Mouse (Mus musculus): ENCODE data around the gene Chp1.
A peak's percentile ranks its signal among the peaks of the same experiment; 100 is the strongest.
"Not testable (repeated sequence)": the region's sequence is repeated elsewhere in the genome, so short reads cannot be mapped to it uniquely, and the experiment has no call there.

Chp1 gene

GRCm38 (mm10) chr2:119565284-119565683, 17.8 kb downstream of the Chp1 start:
- DNase-seq (ENCODE audit: low spot score in 2 of 2) = no peak

DNA sequence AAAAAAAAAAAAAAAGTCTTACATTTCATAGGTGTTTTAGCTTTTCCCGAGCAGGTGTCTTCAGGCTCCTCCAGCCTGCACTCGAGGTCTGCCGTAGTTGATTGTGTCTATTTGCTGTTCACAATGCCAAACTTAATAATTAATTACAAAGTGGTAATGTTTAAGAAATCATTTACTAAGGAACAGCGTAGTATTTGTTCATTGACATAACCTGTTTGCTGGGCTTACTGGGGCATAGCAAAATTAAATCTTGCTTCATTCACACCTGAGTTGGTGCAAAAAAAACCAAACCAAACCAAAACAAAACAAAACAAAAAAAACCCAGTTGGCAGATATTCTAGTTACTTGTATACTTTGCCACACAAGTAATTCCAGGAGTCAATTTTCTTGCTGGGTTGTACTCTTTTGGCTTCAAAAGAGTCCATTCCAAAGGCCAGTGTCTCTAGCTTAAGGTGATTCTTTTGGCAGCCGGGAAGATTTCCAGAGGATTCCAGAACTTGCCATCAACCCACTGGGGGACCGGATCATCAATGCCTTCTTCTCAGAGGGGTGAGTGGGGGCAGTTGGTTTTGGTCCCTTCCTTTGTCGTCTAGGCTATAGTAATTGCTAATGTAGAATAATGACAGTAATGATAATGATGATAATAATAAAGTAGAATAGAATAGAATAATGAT, 18.8 kb downstream of the Chp1 start:
- no peak for DNase-seq (ENCODE audit: low spot score in 2 of 2)

DNA sequence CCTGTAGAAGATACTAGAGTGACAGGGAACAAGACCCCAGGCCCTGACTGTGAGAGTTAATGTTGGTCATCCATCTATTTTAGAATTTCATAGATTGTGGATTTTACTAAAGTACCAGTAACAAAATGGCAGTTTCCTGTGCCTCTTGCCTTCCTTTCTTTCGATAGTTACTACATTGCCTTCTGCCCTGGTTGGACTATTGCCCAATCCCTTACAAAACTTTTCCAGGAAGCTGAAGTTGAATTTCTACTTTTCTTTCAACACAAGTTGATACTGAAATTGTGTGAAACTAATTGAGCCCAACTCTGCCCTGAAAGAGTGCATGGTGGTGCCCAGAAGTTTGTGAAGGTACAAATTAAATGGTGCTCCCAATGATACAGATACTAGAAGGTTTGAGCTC, 25.0 kb downstream of the Chp1 start:
- no peak for DNase-seq (ENCODE audit: low spot score in 2 of 2)

- no peak for DNase-seq (ENCODE audit: low spot score in 2 of 2)
These were observed 34.1 kb downstream of the Chp1 start for GRCm38 (mm10) chr2:119581571-119581970.

DNA sequence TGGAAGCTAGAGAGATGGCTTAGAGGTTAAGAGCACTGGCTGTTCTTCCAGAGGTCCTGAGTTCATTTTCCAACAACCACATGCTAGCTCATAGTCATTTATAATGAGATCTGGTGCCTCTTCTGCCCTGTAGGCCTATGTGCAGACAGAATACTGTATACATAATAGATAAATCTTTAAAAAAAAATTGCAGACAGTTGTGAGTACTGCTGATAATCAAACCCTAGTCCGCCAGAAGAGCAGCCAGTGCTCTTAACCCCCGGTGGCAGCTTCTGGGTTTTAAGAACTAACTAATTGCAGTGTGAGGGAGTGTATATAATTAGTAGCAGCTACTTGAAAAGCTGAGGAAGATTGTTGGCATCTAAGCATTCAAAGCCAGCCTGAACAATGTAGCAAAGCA, 35.9 kb downstream of the Chp1 start:
- DNase-seq (ENCODE audit: low spot score in 2 of 2) = no peak

DNA sequence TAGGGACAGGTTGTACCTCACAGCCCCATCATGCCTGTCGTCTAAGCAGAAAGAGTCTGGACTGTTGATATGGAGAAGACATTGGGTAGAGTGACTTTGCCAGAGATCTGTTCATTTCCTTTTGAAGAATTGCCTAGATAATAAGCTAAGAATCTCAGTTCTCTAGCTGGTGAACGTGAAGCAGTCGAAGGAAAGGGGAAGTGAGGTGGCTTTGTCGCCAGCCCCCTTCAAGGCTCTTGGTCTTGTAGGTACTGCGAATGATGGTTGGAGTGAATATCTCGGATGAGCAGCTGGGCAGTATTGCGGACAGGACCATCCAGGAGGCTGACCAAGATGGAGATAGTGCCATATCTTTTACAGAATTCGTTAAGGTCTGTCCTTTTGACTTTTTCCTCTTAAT, 36.8 kb downstream of the Chp1 start:
- no peak for DNase-seq (ENCODE audit: low spot score in 2 of 2)

GRCm38 (mm10) chr2:119587383-119587782, 39.9 kb downstream of the Chp1 start:
- peak; percentile 50 to 73 for DNase-seq (ENCODE audit: low spot score in 2 of 2)

GRCm38 (mm10) chr2:119591247-119591646, 43.8 kb downstream of the Chp1 start:
- peak in 1 of 2 experiments; percentile 8 for DNase-seq (ENCODE audit: low spot score in 2 of 2)

GRCm38 (mm10) chr2:119593765-119594112, 46.2 kb downstream of the Chp1 start:
- no peak for DNase-seq (ENCODE audit: low spot score in 2 of 2)

- DNase-seq (ENCODE audit: low spot score in 2 of 2) = peak; percentile 94
These were observed 46.9 kb downstream of the Chp1 start for GRCm38 (mm10) chr2:119594113-119594981.

- DNase-seq (ENCODE audit: low spot score in 2 of 2) = no peak
These were observed 47.8 kb downstream of the Chp1 start for GRCm38 (mm10) chr2:119595308-119595707.

GRCm38 (mm10) chr2:119596781-119597330, 49.4 kb downstream of the Chp1 start:
- DNase-seq (ENCODE audit: low spot score in 2 of 2) = peak; percentile 10 to 21

DNA sequence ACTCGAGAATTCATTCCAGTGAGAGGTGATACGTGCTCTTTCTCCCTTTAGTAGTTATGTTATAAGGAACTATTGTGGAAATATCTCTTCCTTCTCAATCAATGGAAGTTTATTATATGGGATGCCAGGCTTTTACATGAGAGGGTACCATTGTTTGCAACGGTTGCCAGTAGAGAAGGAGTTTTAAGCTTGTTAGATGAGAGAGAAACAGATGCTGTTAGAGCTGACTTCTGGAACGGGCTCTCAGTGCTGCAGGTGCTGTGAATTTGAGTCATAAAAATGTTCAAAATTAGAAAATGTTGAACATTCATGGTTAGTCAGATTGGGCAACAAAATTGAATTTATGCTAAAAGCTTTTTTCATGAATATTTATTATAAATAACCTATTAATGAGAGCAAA, 53.5 kb downstream of the Chp1 start:
- no peak for DNase-seq (ENCODE audit: low spot score in 2 of 2)

DNA sequence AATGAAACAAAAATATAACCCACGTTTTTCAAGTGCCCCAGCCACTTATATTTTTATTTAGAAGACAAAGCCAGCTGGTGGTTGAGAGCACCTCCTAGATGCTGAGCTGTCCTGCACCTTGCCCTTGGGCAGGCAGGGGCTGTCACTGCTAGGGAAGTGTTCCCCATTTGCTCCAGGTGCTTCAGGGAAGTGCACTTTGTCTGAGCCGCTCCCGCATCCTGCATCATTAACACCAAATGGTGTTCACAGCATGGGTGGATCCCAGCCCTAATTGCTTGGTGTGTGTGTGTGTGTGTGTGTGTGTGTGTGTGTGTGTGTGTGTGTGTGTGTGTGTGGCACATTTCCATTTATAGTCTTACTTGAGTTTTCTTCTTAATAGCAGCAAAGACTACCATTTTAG, 54.1 kb downstream of the Chp1 start:
- not testable (repeated sequence) for DNase-seq (ENCODE audit: low spot score in 2 of 2)

DNA sequence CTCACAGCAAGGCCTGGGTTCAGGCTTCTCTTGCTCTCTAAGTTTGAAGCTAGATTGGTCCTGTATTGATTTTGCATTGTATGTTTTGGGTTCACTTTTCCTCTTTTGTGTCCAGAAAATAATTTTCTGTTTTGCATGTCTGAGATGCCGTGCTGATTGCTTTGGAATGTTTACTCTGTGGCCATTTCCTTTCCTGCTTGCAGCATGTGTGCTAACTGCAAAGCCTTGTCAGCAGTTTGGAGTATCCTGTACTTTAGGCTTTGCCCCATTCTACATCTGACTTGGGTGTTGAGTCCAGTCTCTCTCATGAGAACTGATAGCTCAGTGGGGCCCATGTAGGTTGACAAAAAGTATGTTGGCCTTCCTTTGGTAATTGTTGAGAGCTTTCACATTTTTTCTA, 55.0 kb downstream of the Chp1 start:
- no peak for DNase-seq (ENCODE audit: low spot score in 2 of 2)

- DNase-seq (ENCODE audit: low spot score in 2 of 2) = no peak
These were observed 56.4 kb downstream of the Chp1 start for GRCm38 (mm10) chr2:119603909-119604308.

- DNase-seq (ENCODE audit: low spot score in 2 of 2) = no peak
These were observed 58.0 kb downstream of the Chp1 start for GRCm38 (mm10) chr2:119605361-119605973.

DNA sequence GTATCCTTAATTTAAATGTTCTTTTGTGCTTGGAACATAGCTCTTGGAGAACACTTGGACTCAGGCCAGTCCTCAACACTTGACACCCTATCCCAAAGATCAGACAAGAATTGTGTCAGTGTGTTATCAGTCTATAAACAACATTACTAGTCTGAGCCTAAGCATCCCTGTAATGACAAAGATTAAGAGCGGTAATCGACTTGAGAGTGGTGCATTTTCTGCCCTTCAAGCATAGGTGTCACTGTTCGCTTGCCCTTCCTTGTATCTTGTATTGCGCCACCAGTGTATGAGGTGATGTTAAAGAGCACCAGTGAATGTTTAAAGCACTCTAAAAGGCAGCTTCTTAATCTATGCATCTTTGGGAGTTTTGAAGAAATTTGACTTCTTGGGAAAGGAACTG, 59.5 kb downstream of the Chp1 start:
- no peak for DNase-seq (ENCODE audit: low spot score in 2 of 2)

DNA sequence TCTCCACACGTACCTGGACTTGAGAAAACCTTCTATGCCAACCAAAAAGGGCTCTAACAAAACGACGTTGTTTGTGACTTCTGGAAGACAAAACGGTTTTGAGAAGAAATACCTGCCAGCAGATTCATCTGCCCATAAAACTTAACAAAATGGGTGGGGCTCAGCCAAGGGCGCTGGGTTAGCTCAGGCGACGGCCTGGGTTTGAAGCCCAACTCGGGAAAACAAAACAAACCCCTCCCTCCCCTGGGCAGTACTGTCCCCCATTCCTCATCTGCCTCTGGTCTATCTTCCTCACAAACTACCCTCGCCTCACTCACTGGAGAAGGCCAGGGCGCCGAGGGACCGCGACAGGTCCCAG, 70.3 kb downstream of the Chp1 start:
- DNase-seq (ENCODE audit: low spot score in 2 of 2) = no peak

DNA sequence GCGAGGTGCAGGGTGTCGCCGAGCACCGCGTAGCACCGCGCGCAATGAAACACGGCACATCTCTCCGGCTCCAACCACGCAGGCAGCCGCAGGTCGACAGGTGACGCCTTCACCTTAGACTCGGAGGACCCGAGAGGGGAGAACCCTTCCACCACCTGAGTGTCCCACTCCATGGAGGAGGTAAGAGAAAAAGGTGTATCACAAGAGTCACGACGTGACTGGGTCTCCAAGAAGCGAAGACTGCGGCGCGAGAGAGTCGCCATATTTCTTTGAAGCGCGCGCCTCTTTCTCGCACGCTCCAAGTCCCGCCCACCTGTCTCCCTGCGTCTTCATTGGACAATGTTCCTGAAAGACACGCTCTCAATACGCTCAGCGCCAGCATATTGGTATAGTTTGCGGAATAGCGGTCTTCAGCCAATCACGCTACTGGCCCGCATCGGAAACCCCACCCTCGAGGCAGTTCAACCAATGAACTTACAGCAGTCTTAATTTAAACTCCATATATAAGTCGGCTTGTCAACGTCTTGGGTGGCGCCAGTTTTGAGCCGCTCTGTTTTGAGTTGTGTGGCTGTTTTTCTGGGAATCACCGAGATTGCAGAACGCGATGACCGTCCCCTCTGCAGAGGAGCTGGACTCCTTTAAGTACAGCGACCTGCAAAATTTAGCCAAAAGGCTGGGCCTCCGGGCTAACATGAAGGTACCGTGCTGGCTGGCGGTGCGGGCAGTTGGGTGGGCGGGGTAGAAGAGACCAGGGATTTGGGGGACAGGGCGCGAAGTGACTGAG, 70.9 kb downstream of the Chp1 start, which contains the start of the genes Nusap1 and Oip5:
Gene Nusap1 (plus strand): TSS at position 100 of the 784 bp plus-strand sequence.
Gene Oip5 (minus strand): TSS at position 271 of the 784 bp plus-strand sequence.
- DNase-seq (ENCODE audit: low spot score in 2 of 2) = peak; percentile 90 to 93

- DNase-seq (ENCODE audit: low spot score in 2 of 2) = not testable (repeated sequence)
These were observed 71.5 kb downstream of the Chp1 start for GRCm38 (mm10) chr2:119619002-119619401.

DNA sequence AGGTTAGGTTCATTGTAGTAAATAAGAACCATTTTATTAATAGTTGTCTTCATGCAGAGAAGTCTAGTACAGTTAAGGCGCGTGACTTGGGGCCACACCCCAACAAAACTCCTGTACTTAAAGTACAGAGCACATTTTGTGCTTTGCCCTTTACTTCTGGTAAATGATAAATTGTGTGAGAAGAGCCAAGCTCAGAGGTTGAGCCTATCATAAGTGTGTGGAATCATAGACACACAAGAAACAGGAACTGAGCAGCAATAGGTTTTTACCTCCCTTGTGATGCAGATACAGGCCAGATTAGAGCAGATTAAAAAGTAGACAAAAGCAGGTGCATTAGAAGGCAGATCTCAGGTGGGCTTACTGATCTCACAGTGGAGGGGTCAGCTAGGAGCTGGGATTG, 73.8 kb downstream of the Chp1 start:
- DNase-seq (ENCODE audit: low spot score in 2 of 2) = no peak
